Mouse (Mus musculus) right cerebral cortex, postnatal 14 days (tissue): ENCODE measurements around the gene Eif3d.
"Not testable (repeated sequence)": the region's sequence is repeated elsewhere in the genome, so short reads cannot be mapped to it uniquely, and the experiment has no call there.

Source experiments
- DNase-seq: peaks from one replicate; pipeline ENCODE4 v3.0.0; 2022

The Eif3d gene

DNA sequence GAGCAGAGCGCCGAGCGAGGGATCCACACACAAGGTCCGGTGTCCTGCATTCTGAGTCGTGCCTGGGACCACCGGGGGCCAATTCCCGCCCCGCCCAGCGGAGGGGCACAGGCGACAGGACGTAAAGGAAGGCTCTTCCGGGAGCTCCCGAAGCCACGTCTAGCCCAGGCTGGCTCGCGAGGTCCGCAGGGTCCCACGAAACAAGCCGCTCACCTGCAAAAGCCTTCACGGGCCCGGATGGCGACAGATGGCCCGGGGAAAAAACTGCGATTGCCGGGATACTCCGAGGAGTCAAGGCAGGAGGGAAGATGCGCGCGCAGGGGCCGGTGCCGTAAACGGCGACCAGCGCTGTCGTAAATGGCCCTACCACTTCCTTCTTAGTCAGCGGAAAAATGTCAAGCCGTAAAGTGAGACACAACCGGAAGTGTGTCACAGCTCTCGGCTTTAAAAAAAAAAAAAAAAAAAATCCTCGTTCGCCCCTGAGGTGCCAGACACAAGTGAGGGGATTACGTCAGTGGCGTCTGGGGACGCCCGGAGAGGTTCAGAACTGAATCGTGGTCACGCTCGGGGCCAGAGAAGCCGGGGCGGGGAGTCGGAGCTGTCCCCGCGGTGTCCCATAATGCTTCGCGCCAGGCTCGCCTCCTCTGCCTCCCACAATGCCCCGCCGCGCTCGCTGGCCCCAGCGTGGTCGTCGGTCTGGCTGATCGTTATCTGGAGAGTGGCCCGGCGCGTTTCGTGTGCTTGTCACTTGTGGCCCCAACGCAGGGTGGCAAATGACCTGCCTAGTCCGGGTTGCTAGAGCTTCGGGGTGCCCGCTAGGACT, at the start of gene Eif3d:
TSS of gene Eif3d (minus strand) at position 344 of the 823 bp plus-strand sequence.
- peak; percentile 99 for DNase-seq

DNA sequence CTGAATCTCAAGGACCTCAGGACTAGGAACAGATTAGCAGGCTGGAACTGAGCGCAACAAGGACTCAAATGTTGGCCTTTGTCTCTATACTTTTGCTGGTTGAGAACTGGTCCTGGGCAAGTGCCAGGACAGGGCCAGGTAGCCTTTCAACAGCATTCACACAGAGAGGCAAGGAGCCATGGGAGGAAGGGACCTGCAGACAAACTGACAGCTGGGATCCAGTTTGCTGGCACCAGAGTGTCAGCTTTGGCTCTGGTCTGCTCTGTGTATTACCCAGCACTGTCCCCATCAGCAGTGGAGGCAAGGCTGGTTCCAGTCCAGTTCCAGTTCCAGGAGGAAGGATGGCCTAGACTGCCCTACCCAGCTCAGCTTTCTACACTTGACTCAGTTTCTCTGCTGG, 43.4 kb upstream of the Eif3d start:
- DNase-seq, result no peak

DNA sequence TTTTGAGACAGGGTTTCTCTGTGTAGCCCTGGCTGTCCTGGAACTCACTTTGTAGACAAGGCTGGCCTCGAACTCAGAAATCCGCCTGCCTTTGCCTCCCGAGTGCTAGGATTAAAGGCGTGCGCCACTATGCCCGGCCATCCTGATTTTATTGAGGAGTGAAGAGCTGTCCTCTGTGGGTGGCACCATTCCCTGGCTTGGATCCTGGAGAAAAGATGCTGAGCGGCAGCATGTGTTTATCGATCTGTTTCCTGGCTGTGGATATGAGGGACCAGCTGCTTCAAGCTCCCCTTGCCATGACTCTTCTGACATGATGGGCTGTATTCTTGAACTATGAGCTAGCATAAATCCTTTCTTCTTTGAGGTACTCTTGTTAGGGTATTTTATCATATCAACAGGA, 37.6 kb upstream of the Eif3d start:
- DNase-seq, result not testable (repeated sequence)

DNA sequence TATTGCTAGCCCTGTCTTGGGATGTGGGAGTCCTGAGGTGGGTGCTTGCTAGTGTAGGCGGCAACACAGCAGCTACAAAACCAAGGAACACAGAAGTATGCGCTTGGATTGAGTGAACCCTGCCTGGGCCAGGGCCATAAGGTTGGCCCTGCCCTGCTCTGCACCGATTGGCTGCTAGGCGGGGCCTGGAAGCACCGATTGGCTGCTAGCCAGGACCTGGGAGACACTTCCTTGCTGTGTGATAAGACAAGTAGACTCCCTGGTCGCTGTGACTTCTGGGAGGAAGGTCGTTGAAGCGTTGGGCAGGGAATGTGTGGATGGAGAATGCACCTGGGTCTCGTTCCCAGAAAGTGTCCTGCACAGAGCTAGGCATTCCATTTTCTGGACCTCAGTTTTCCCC, 33.3 kb upstream of the Eif3d start:
- DNase-seq, result no peak

DNA sequence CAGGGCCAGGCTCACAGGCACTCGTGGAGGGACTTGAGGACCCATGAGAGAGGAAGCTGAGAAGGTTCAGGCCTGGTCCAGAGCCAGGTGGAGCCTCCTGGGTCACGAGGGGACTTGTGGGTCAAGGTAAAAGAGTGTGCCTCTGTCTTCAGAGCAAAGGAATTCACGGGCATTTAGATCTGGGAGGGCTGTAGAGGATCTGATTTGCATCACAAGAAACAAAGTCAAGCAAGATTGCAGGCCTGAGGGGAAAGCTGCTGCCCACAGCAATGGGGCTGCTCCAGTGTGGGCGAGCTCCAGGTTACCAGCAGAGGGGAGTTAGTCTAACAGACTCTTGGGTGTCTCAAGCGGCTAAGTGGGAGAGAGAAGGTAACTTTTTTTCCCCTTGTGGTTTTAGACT, 30.8 kb upstream of the Eif3d start:
- DNase-seq, result no peak

DNA sequence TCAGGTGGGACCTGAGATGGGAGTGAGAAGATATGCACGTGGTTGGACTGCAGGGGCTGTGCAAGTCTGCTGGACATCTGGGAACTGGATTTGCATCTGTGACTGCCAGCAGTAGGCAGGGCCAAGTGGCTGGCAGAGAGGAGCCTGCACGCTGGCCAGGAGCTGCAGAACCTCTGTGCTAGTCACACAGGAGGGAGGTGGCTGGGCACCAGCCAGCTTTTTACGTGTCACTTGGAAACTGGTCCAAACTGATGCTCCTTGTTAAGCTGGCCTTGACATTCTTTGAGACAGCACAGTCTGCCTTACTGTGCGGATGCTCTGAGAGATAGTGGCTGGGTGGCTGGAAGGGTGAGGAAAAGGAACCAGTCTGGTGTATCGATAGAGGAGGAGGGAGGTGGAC, 17.9 kb upstream of the Eif3d start:
- no peak for DNase-seq

DNA sequence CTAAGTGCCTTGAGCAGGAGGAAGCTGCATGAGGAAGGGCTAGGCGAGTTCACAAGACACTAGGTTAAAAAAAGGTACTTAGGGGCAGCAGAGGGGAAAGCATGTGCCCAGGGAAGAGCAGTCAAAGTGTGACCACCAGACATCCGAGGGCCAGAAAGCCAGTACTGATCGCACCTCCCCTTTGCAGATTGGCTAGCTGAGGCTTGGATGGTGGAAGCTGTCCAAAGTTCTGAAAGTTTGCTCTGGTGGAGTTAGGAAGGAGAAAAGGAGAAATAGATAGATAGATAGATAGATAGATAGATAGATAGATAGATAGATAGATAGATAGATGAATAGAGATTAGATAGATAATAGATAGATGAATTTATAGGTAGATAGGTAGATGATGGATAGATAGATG, 12.8 kb upstream of the Eif3d start:
- DNase-seq, result no peak

DNA sequence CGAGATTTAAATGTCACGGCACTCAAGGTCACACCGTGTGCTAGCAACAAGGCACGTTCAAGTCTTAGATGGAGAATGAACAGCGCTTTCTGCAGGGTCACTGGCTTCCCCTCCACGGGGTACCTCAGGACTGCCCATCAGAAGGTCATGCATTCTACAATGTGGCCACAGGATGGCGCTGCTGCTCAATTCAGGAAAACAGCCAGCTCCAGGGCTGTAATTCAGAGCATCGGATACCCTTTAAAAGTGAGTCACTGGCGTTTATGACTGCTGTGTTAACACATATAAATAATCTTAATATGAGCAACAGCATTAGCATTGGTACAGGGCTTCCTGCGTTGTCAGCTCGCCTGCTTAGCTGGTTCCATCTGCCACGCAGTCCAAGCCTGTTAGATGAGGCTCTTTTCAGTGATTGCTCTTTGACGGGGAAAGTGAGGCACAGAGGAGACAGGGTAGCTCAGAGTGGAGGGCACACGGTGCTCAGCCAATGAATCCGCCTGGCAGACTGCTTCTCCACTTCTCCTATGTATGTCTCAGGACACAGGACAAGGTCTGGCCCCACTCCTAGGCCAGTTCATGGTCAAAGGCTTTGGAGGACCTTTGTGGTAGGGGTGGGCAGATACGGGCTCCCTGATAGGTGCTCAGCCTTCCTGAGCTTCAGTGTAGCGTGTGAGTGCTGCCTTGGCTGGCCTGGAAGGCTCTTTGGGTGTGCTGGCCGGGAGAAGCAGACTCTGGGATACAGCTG, 11.8 kb upstream of the Eif3d start:
- peak; percentile 78 for DNase-seq

DNA sequence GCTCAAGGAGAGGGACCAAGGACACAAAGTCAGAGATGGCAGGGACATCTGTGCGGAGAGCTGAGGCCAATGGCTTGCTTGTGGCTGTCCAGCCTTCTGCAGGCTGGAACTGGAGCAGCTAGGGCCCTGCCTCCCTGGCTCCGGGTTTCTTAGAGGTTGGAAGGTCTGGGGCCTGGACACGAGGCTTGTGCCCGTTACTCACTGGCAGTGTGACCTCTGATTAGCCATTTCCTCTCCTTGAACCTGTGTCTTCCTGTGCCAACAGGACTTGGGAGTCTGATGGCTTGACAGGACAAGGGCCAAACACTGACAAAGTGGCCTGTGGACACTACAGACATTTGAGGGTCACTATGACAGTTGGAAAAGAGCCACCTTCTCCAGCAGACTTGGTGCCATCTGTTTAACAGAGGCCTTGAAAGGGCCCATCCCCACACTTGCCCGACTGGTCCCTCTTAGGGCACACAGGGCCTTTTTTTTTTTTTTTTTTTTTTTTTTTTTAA, 10.6 kb upstream of the Eif3d start:
- no peak for DNase-seq

DNA sequence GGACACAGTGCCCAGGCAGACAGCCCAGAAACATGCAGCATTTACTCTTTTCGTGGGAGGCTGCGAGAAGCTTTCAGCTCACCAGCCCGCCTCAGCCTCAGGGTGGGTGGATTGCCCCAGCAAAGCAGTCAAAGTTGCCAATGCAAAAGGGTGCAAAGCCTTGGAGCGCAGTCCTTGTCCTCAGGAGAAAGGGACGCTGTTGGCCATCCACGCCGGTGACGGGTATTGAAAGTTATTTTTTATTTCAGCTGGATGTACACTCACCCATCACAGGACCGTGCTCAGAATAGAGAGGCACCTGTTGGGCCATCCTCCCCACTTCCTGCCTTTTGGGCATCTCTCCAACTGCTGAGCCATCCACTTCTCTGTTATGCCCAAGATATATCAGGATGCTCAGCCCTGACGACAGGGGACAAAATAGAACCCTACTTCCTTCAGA, 8.8 kb upstream of the Eif3d start:
- peak; percentile 47 for DNase-seq

DNA sequence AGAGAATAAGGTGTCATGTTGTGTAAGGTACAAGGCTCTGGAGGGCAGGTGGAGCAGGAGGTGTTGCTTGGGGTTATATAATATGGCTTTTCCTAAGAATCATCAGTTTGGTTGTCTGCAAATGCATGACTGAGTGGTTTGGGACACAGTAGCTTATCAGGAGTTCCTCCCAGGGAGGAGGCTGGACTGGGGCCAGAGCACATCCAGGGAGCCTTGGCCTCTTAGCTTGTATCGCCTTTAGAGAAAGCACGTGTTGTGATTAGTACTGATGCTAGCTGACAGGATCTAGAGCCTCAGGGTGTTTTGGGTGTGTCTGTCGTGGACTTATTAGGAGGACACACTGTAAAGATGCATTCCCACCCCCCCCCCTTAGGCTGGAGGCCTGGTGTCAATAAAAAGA, 7.0 kb upstream of the Eif3d start:
- DNase-seq, result no peak

DNA sequence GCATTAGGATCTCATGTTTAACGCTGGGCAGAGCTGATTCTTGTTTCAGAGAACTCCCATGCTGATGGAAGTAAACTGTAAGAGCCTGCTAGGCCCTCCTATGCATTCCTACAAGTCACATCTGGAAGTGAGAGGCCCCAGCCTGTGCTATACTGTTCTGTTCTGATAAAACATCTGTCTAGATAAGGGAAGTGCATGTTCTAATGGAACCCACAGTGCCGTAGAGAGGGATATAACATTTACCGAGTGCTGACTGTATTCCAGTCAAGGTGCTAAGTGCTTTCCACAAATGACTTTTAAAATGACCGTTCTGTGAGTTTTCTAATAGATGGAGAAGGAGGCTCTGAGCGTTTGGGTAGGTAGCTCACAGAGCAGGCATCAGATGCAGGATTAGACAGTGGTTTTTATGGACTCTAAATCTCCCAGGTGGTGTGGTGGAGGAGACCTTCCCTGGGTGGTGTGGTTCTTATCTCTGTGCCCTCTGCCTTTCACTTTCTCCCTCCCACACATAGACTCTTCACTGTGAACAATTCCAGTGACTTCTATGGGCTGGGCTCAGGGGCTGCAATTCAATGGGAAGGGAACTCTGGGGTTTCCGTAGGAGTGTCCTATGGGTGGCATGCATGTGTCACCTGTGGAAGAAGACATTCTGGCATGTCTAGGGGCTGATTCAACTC, 3.7 kb upstream of the Eif3d start:
- DNase-seq, result no peak

DNA sequence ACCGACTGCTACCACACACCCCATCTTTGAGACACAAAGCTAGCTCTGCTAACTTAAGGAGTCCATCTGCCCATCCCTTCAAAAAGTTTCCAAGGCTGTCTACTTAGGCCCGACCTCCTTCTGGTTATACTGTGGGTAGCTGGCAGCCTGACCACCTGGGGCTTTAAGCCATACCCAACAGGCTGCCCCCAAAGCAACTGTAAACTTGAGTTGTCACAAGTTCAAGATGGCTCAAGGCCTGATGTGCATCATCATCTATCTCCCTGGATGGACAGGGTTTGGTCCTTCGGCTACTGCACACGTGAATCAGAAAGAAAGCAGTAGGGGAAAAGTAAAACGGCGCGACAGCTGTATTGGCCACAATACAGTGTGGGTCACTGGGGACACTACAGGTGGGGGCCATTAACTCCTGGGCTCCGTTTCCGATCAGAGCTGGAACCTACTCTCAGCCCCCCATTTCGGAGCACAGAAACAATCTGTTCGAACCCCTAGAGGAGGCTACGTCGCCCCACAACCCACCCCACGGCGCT, 608 bp downstream of the Eif3d start:
- DNase-seq, result no peak

DNA sequence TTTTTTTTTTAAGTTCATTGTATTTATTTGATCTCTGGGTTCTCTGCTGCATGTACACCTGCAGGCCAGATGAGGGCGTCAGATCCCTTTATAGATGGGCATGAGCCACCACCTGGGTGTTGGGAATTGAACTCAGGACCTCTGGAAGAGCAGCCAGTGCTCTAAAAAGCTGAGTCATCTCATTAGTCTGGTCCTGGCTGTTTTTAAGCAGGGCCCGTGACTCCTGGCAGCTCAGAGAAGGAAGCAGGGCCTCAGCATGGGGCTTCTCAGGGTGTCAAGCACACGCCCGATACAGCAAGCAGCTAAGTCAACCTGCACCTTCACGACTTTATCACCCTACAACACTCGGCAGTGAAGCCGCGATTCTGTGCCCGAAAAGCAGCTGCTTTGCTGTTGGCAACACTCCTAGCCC, 5.5 kb downstream of the Eif3d start:
- no peak for DNase-seq

DNA sequence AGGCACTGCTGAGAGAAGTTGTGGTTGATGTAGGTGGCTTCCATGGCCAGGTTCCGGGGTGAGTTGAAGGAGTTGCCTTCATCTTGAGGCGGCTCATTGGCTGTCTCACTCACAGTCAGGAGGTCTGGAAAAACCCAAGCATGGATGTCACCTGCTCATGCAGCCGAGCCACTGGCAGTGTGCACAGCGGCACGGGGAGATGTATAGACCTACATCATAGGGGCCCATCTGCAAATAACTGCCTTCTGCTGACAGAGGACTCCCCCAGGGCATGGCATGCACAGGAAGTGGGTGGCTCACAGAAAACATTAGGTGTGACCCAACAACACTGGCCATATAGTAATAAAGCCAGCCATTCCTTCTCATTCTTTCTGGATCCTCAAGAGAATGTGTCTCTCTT, 8.2 kb downstream of the Eif3d start:
- no peak for DNase-seq

DNA sequence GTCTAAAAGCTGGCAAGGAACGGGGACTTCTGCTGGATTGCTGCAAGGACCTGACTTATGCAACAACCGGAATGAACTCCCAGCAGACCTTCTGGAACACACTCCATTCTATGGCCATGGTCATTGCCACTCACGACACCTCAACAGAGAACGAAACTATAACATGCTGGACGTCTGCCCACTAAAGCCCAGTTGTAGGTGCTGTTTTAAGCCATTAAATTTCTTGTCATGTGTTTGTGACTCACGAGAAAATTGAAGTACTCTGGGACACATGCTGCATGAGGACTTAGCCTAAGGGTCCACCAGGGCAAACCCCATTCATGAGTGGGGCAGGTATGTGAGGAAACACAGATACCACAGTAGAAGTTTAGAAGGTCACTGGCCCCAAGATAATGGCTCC, 9.9 kb downstream of the Eif3d start:
- no peak for DNase-seq

DNA sequence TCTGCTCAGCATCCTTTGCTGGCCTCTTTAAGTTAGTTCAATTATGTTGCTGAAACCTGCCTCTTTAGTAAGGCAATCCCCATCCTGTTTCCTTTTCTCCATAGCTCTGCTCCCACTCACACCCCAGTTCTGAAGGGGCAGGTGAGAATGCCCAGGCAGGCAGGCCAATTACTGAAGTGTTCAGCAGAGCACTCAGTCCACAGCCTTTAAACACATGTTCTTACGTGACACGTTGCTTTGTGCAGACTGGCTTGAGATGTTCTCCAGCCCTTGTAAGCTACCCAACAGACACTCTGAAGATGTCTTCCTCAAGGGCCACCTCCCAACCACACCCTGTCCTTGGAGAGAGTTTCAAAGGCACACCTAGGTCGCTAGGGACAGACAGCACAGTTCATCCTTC, 12.5 kb downstream of the Eif3d start:
- DNase-seq, result no peak

DNA sequence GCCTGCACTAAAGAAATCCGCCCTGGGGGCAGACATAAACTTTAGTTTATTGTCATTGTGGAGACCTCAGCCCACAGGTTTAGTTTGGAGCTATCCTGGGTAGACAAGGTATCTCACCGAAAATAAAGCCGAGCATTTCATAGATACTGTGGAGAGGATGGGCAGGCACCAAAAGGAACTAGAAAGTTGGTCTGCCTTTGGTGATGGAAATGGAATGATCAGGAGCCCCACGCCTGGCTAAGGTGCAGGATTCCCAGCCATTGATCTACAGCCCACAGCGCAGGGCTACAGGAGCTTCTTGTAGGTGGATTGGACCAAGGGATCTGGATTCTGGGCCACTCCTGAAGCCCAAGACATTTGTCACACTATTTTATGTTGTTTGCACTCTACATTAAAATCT, 13.0 kb downstream of the Eif3d start:
- DNase-seq, result no peak

DNA sequence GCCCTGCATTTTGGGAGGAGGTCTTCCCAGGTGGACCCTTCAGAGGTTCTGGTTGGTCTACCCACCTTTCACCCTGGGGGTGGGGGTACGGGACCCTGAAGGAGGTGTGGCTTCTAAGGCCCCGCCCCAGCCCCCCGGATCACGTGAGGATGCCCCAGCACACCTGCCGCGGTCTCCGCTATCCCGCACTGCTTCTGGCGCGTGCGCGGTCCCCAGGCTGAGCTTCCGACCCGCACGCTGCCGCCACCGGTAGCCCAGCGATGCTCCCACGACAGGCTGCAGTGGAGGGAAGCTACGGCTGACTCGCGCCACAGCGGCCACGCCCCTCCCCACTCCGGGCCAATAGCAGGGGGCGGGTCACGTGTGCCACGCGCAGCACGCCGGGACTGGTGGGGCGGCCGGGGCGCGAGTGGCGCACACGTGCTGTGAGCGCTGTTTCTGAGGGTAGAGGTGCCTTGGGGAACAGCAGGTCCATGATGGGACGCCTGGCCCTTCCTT, 14.2 kb downstream of the Eif3d start, which contains the start of gene Foxred2:
TSS of gene Foxred2 (minus strand) at position 319 of the 498 bp plus-strand sequence.
- peak; percentile 88 for DNase-seq

DNA sequence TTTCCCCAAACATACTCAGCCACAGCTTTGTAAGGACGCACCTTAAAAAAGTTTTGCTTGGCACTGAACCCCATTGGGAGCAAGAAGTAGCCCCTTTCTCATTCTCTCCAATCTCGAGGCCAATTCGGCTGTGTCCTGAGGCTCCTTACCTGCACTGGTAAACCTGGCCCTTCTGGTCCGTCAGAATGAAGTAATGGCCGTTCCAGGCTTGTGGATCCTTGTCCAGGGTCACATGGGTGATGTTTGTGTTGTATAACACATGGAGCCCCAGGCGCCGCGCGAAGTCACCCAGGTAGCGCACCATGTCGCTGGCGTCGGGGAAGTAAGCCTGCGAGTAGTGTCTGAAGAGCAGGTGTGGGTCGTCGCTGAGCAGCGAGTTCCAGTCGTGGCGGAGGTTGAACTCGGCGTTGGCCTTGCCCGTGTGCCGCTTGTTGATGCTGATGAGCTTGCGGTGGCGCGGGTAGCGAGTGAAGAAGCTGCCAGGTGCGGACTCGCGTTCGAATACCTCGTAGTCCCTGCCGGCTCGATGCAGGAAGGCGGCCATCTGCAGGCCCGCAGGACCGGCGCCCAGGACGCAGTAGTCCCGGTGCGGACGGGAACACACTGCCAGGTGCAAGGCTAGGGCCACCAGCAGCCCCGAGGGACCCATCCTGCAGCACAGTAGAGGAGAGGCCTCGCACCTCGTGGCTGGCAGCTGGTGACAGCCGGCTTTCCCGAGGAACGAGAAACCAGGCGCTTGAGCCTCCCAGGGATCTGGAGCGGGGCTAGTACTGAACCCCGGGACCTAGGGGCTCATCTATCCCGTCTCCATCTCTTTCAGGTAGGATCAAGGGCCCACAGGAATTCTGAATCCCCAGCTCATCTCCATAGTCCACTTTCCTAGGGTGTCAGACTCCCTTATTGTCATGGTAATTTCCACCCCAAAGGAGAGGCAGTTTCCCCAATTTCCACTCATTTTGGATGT, 14.9 kb downstream of the Eif3d start:
- peak; percentile 40 for DNase-seq

DNA sequence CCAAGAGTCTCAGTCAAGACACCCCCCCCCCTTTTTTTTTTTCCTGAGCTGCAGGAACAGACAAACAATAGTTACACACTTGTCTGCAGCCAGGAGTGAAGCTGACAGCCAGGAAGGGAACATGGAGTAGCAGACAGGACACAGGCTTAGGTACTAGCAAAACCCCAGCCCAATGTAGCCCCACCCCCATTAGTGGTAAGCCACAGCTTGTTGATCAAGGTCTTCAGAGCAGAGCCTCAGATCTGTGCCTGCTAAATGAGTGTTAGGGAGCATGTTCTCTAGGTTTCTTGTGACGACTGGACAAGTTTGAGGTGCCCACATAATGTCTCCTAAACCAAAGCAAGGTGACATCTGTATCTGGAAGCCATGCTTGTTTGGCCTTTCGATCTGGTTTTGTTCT, 16.3 kb downstream of the Eif3d start:
- no peak for DNase-seq

DNA sequence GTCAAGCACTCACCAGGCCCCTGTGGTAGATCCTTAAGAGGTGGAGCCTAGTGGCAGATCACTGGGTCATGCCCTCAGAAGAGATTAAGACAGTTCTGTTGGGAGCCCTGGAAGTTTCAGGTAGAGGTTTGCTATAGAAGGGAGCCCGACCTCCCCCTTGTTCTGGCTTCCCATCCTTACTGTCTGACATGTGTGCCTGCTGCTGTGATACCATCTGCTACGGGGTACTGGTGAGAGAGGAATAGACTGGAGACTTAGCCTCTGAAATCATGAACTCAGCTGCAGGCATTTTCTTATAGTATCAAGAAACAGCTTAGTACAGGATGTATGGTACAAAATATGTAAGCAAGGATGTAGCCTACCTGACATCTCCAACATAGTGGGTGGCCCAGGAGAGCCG, 17.7 kb downstream of the Eif3d start:
- DNase-seq, result no peak
